Mouse (Mus musculus) limb, embryonic 14.5 days (tissue): ENCODE data around the gene Akr1c12. TPM values are rescaled to one million over a fixed set of nuclear protein-coding genes. Genes with fewer than 3 reads are reported as not detected.

Experiments used
- ATAC-seq: fragments of 200-750 bp; cut with Nextera tagmentation; 2 replicates; pipeline ENCODE4 v1.8.0; 2017; ENCODE audit warnings: low read depth, moderate number of reproducible peaks, moderate TSS enrichment; ENCODE audit not compliant: low FRiP score
- DNase-seq: peaks from one replicate; pipeline ENCODE4 v3.0.0-alpha.2; 2015; ENCODE audit warnings: low spot score
- H3K27ac ChIP-seq: fragments of 300-500 bp; sonication (generic); replicated peaks from 2 replicates; pipeline ENCODE4 v1.5.1; 2014; ENCODE audit warnings: low read depth, mild to moderate bottlenecking, low read length, moderate library complexity, mixed read lengths
- H3K27me3 ChIP-seq: fragments of 300-500 bp; sonication (generic); 2 replicates; pipeline ENCODE4 v1.6.1; 2014; ENCODE audit warnings: low read length, mixed read lengths; ENCODE audit not compliant: control insufficient read depth, insufficient read depth
- H3K36me3 ChIP-seq: fragments of 300-500 bp; sonication (generic); 2 replicates; pipeline ENCODE4 v1.6.1; 2014; ENCODE audit warnings: mild to moderate bottlenecking, low read length, moderate library complexity, mixed read lengths; ENCODE audit not compliant: control insufficient read depth, insufficient read depth
- H3K4me1 ChIP-seq: fragments of 300-500 bp; sonication (generic); 2 replicates; pipeline ENCODE4 v1.6.1; 2014; ENCODE audit warnings: antibody characterized with exemption, low read length, mixed read lengths; ENCODE audit not compliant: control insufficient read depth, insufficient read depth
- H3K4me2 ChIP-seq: fragments of 300-500 bp; sonication (generic); replicated peaks from 2 replicates; pipeline ENCODE4 v1.6.1; 2014; ENCODE audit warnings: low read depth, mild to moderate bottlenecking, low read length, moderate library complexity; ENCODE audit not compliant: severe bottlenecking
- H3K4me3 ChIP-seq: fragments of 300-500 bp; sonication (generic); replicated peaks from 2 replicates; pipeline ENCODE4 v1.5.1; 2014; ENCODE audit warnings: low read length
- H3K9ac ChIP-seq: fragments of 300-500 bp; sonication (generic); 2 replicates; pipeline ENCODE4 v1.6.1; 2014; ENCODE audit warnings: mild to moderate bottlenecking, low read depth, low read length, moderate library complexity; ENCODE audit not compliant: severe bottlenecking
- H3K9me3 ChIP-seq: fragments of 300-500 bp; sonication (generic); 2 replicates; pipeline ENCODE4 v1.6.1; 2016; ENCODE audit warnings: low read length; ENCODE audit not compliant: control insufficient read depth
- POLR2A ChIP-seq: fragments of 200-500 bp; IDR thresholded peaks from 2 replicates; pipeline ENCODE4 v1.8.0; 2012; ENCODE audit warnings: inconsistent platforms, mild to moderate bottlenecking, moderate library complexity, borderline replicate concordance; ENCODE audit not compliant: insufficient read depth, insufficient read length; ENCODE audit errors: extremely low read depth
- WGBS: fragments of 180-500 bp; shearing (Covaris S2); extraction: QIAGEN DNeasy Blood & Tissue Kit; methylation state at CpG from one replicate; pipeline ENCODE4 v1.1.7; 2014; 5-methylcytosine and 5-hydroxymethylcytosine counted together
- polyA plus RNA-seq, 2 experiments: library from polyadenylated mRNA; depleted of rRNA in 1 of 2; stranded (reverse) in 1 of 2; unstranded in 1 of 2; fragments of >200 nt; fragmentation: Nextera tagmentation in 1 of 2; extraction: Ambion mirVana in 1 of 2; gene quantifications; 2 replicates each; pipeline versions ENCODE4 v1.2.1 to v1.2.3; 2012 to 2014

The Akr1c12 gene
- polyA plus RNA-seq (2012; rRNA removed), result 0.06 TPM in 1 of 2 replicates, not detected in the other
- not detected in 2 replicates for polyA plus RNA-seq (2014; fragmentation: Nextera tagmentation; extraction: Ambion mirVana)

DNA sequence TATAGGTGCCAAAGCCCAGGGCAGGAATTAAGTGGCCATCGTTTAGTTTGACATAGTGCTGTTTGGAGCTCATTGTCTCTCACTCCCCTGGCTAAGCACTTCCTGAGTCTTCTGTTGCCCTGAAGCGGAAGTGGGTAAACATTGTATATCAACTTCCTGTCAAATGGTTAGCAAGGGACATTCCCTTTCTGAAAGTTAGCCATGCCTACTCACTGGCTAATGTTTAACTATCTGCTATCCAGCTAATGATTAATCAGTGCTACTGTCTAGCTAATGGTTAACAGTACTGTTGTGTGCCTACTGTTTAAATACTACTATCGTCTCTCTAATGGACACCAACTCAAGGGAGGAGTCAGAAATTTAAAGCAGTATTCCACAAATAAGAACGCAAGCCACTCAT is at the start of gene Akr1c12:
Gene Akr1c12, minus strand, starts transcription at position 150 of the 400 bp plus-strand sequence.
- Histone ChIP-seq H3K4me2 (no peak within 1 kb of the TSS), H3K27me3 (no peaks in the 10 kb centered on the region), H3K9ac (no peak within 1 kb of the TSS), H3K9me3 (no peaks in the 10 kb centered on the region), H3K4me1 (no peaks in the 10 kb centered on the region), H3K36me3 (no peaks in the 10 kb centered on the region), H3K27ac (no peak within 1 kb of the TSS), H3K4me3 (no peak within 1 kb of the TSS)
- ATAC-seq, result no peak
- no peak for TF ChIP-seq POLR2A
- DNase-seq, result no peak
- WGBS, result 57% methylated on average over 4 of the region's 4 CpGs

DNA sequence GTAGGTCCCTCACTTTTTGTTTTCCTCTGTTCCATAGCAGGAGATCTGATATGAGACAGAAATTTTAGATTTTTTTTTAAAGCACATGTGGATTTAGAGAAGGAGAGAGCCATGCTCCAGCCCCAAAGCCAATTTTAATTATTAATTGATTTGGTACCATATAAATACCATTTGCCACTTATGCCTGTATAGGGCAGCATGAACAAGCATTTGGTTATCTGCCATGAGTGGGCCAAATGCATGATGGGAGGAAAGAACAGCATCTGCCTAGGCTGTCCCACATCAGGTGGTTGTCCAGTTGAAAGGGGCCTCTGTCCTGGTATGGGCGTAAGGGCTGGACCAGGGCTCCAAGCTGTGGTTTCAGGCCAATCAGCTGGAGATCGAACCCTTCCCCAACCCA is 39.5 kb upstream of the Akr1c12 start:
- ATAC-seq (no peak), DNase-seq (no peak)
- Histone ChIP-seq H3K4me3 (no peak overlapping the region), H3K9ac (no peak overlapping the region), H3K9me3 (no peaks in the 10 kb centered on the region), H3K4me1 (no peaks in the 10 kb centered on the region), H3K27ac (no peak overlapping the region), H3K4me2 (no peak overlapping the region), H3K27me3 (no peaks in the 10 kb centered on the region), H3K36me3 (no peaks in the 10 kb centered on the region)
- no peak for TF ChIP-seq POLR2A
- 77% methylated on average over 2 of the region's 2 CpGs for WGBS

DNA sequence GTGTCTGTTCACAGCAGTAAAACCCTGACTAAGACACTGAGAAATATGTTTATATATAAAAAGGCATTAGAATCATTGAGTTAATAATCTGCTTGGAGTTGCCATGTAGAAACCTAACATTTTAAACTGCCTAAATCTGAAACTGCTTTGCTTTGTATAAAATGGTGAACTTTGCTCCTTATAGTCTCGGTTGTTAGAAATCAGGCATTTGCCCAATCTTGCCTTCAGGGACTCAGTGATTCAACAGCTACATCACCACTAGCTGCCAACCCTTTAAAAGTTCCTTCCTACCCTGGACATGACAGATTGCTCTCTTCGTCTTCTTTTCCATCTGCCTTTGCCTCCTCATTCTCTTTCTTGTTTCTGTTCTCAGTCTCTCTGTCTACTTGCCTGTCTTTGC is 34.7 kb upstream of the Akr1c12 start:
- no peaks in the 10 kb centered on the region for H3K4me1 ChIP-seq
- no peak overlapping the region for H3K4me2 ChIP-seq
- no peak overlapping the region for H3K9ac ChIP-seq
- ATAC-seq, result no peak
- no peak overlapping the region for H3K27ac ChIP-seq
- H3K36me3 ChIP-seq, result no peaks in the 10 kb centered on the region
- no peaks in the 10 kb centered on the region for H3K9me3 ChIP-seq
- DNase-seq, result no peak
- no peak overlapping the region for H3K4me3 ChIP-seq
- no peaks in the 10 kb centered on the region for H3K27me3 ChIP-seq
- TF ChIP-seq POLR2A, result no peak
- WGBS, result 71% methylated on average over 2 of the region's 2 CpGs

DNA sequence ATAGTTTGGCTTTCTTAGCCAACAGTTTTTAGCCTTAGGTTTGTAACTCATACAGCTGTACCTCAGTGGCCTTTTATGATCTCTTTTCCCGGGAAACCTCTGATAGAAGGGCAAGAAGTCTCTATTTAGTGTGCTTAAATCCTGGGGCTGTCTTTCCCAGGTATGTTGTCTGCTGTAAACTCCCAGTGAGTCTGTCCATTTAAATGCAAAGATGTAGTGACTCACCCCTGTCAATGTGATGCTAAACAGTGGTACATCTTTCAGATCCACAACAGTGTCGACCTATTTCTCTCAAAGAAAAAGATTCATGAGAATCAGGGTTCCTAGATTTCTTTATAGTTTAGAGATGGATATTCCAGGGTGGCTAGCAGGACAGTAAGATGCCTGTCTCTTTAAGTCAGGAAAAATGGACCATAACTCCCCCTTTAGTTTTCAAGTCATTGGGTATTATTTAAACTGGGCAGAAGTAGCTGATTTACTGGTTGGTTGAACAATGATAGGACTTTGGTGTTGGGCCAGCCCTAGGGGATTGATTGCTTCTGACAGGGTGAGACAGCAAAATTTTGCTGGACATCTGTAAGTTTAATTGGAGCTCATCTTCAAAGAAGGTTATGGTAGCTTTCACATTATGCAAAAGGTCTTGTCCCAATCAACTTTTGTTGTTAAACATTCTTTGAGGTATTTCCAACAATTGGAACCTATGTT is 25.8 kb upstream of the Akr1c12 start:
- no peak for DNase-seq
- no peaks in the 10 kb centered on the region for H3K4me1 ChIP-seq
- H3K9me3 ChIP-seq, result no peaks in the 10 kb centered on the region
- TF ChIP-seq POLR2A, result no peak
- H3K36me3 ChIP-seq, result no peaks in the 10 kb centered on the region
- H3K27ac ChIP-seq, result no peak overlapping the region
- H3K9ac ChIP-seq, result no peak overlapping the region
- ATAC-seq, result no peak
- WGBS, result 49% methylated on average over 2 of the region's 2 CpGs
- H3K4me3 ChIP-seq, result no peak overlapping the region
- no peaks in the 10 kb centered on the region for H3K27me3 ChIP-seq
- no peak overlapping the region for H3K4me2 ChIP-seq

DNA sequence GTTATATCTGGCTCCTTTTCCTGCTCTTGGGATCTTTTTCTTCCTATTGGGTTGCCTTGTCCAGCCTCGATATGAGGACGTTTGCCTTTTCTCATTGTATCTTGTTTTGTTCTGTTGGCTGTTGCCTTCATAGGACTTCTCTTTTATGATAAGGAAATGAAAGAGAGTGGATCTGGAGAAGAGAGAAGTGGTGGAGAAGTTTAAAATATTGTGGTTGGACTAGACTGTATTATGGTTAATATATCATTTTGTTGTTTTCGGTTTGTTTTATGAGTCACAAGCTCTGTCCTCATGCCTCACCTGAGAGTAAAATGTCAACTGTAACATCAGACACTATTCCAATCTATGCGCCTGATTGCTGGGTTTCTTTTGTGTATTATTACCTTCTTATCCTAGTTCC is 17.8 kb upstream of the Akr1c12 start:
- Histone ChIP-seq H3K9ac (no peak overlapping the region), H3K36me3 (no peaks in the 10 kb centered on the region), H3K9me3 (no peaks in the 10 kb centered on the region), H3K4me1 (no peaks in the 10 kb centered on the region), H3K27me3 (no peaks in the 10 kb centered on the region), H3K4me2 (no peak overlapping the region), H3K27ac (no peak overlapping the region), H3K4me3 (no peak overlapping the region)
- WGBS, result 89% methylated on average over 4 of the region's 4 CpGs
- ATAC-seq (no peak), DNase-seq (no peak)
- no peak for TF ChIP-seq POLR2A
